Mouse (Mus musculus): ENCODE data around the gene Dock3. TPM values are rescaled to one million over a fixed set of nuclear protein-coding genes. Genes with fewer than 3 reads are reported as not detected.
"Not testable (repeated sequence)": the region's sequence is repeated elsewhere in the genome, so short reads cannot be mapped to it uniquely, and the experiment has no call there.

The Dock3 gene
- polyA plus RNA-seq, 1 experiment from 2014 or later, result 0.57 TPM

DNA sequence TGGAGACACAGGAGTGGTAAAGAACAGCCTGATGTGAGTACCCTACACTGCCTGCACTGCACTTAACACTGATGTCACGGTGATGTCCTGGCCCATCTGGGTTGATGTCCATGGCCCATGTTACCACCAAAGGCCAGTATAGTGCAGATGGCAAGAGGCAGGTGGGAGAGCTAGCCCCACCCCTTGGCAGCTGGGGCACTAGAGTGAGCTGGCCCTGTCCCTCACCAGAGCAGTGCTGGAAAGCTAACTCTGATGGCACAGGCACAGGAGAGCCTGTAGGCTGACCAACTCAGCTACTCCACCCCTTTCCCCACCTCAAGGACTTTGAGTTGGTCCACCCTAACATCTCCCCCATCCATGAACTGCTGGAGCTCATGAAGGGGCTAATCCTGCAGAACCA lies 7.1 kb downstream of the Dock3 start:
- ATAC-seq (replicated peaks; ENCODE audit: low FRiP score, low TSS enrichment, low read depth), result no peak
- H3K4me1 ChIP-seq (replicated peaks; ENCODE audit: control insufficient read depth, insufficient read depth, low read length), result no peaks in the 10 kb centered on the region
- H3K27me3 ChIP-seq (replicated peaks; ENCODE audit: control insufficient read depth, insufficient read depth, low read length), result peaks cover 41% of the 10 kb centered on the region
- no peak overlapping the region for H3K27ac ChIP-seq (ENCODE audit: low read depth)
- H3K36me3 ChIP-seq (ENCODE audit: control insufficient read depth, insufficient read depth, low read length), result no peaks in the 10 kb centered on the region
- 88% methylated on average over 1 of the region's 1 CpGs for WGBS
- no peak overlapping the region for H3K4me2 ChIP-seq (ENCODE audit: low read length)
- no peaks in the 10 kb centered on the region for H3K9me3 ChIP-seq (ENCODE audit: control insufficient read depth, low read length)
- no peak for DNase-seq (ENCODE audit: low spot score)
- no peak overlapping the region for H3K9ac ChIP-seq (ENCODE audit: low read length)
- no peak overlapping the region for H3K4me3 ChIP-seq (ENCODE audit: low read depth, low read length)

DNA sequence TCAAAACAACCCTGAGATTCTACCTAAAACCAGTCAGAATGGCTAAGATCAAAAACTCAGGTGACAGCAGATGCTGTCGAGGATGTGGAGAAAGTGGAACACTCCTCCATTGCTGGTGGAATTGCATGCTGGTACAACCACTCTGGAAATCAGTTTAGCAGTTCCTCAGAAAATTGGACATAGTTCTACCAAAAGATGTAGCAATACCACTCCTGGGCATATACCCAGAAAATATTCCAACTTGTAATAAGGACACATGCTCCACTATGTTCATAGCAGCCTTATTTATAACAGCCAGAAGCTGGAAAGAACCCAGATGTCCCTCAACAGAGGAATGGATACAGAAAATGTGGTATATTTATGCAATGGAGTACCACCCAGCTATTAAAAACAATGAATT lies 56.9 kb downstream of the Dock3 start:
- not testable (repeated sequence) for H3K4me3 ChIP-seq (ENCODE audit: low read depth, low read length); H3K4me2 ChIP-seq (ENCODE audit: low read length); H3K36me3 ChIP-seq (ENCODE audit: control insufficient read depth, insufficient read depth, low read length); H3K27ac ChIP-seq (ENCODE audit: low read depth); H3K27me3 ChIP-seq (replicated peaks; ENCODE audit: control insufficient read depth, insufficient read depth, low read length); H3K9me3 ChIP-seq (ENCODE audit: control insufficient read depth, low read length); H3K9ac ChIP-seq (ENCODE audit: low read length); ATAC-seq (replicated peaks; ENCODE audit: low FRiP score, low TSS enrichment, low read depth); DNase-seq (ENCODE audit: low spot score); H3K4me1 ChIP-seq (replicated peaks; ENCODE audit: control insufficient read depth, insufficient read depth, low read length)
- 69% methylated on average over 1 of the region's 1 CpGs for WGBS

DNA sequence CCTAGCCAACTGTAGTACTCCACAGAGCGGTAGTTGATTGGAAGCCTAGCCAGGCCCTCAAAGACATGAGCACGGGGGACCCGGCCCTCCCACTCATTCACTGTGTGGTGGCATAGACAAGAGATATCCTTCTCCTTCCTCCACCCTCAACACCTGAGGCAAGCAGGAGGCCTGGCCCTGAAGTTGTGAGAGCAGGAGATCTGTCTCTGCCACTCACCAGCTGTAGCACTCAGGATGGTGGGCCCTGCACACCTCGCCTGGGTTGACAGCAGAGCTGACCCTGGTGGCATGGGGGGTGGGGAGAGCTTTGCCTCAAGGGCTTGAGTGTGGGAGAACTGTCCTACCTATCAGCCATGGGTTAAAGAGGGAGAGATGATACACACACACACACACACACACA lies 65.9 kb downstream of the Dock3 start:
- 86% methylated on average over 4 of the region's 4 CpGs for WGBS
- no peak for ATAC-seq (replicated peaks; ENCODE audit: low FRiP score, low TSS enrichment, low read depth)

DNA sequence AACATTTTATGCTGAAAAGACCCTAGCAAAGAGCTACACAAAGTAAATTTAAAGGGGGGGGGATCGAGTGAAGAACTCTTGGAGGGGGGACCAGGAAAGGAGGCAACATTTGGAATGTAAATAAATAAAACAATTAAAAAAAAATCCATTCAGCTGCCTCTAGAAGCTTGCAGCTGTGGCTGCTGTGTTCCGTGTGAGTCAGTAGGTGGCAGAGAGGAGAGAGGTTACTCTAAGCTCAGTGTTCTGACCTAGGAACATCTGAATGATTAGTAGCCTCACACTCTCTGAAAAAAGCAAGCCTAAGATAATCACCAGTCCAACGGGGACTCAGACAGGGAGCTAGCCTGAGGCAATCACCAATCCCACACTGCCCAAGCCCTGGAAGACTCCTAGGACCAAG lies 66.9 kb downstream of the Dock3 start:
- Histone ChIP-seq H3K36me3 (ENCODE audit: control insufficient read depth, insufficient read depth, low read length) (no peaks in the 10 kb centered on the region), H3K4me3 (ENCODE audit: low read depth, low read length) (no peak overlapping the region)

More for the DNA sequence above, 65.9 kb downstream of the Dock3 start:
- no peaks in the 10 kb centered on the region for H3K9me3 ChIP-seq (ENCODE audit: control insufficient read depth, low read length)
- no peak overlapping the region for H3K4me2 ChIP-seq (ENCODE audit: low read length)
- no peaks in the 10 kb centered on the region for H3K36me3 ChIP-seq (ENCODE audit: control insufficient read depth, insufficient read depth, low read length)
- no peak overlapping the region for H3K27ac ChIP-seq (ENCODE audit: low read depth)
- DNase-seq (ENCODE audit: low spot score), result no peak
- no peak overlapping the region for H3K9ac ChIP-seq (ENCODE audit: low read length)
- H3K27me3 ChIP-seq (replicated peaks; ENCODE audit: control insufficient read depth, insufficient read depth, low read length), result no peaks in the 10 kb centered on the region
- H3K4me1 ChIP-seq (replicated peaks; ENCODE audit: control insufficient read depth, insufficient read depth, low read length), result no peaks in the 10 kb centered on the region
- no peak overlapping the region for H3K4me3 ChIP-seq (ENCODE audit: low read depth, low read length)

DNA sequence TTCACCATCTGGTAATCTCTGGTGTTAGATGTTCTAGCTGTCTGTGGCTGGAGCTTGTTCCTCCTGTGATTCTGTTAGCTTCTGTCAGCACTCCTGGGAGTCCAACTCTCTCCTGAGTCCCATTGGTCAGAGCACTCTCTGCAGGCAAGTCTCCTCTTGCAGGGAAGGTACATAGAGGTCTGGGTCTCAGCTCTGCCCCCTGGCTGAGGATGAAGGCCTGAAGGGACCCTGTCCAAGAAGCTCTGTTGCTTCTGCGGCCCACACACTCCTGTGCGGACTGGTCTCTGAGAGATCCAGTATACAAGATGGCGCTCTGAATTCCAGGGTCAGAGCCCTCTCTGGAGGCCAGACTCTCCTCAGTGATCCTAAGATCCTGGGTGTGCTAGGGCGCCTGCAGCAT lies 75.3 kb downstream of the Dock3 start:
- not testable (repeated sequence) for H3K27me3 ChIP-seq (replicated peaks; ENCODE audit: control insufficient read depth, insufficient read depth, low read length); ATAC-seq (replicated peaks; ENCODE audit: low FRiP score, low TSS enrichment, low read depth); H3K27ac ChIP-seq (ENCODE audit: low read depth); H3K9me3 ChIP-seq (ENCODE audit: control insufficient read depth, low read length); DNase-seq (ENCODE audit: low spot score); H3K4me3 ChIP-seq (ENCODE audit: low read depth, low read length); H3K4me2 ChIP-seq (ENCODE audit: low read length); H3K9ac ChIP-seq (ENCODE audit: low read length); H3K36me3 ChIP-seq (ENCODE audit: control insufficient read depth, insufficient read depth, low read length); H3K4me1 ChIP-seq (replicated peaks; ENCODE audit: control insufficient read depth, insufficient read depth, low read length)
- WGBS, result 79% methylated on average over 4 of the region's 4 CpGs

More for the DNA sequence above, 66.9 kb downstream of the Dock3 start:
- Histone ChIP-seq H3K4me2 (ENCODE audit: low read length) (no peak overlapping the region), H3K9ac (ENCODE audit: low read length) (no peak overlapping the region), H3K27ac (ENCODE audit: low read depth) (no peak overlapping the region), H3K9me3 (ENCODE audit: control insufficient read depth, low read length) (no peaks in the 10 kb centered on the region), H3K27me3 (replicated peaks; ENCODE audit: control insufficient read depth, insufficient read depth, low read length) (no peaks in the 10 kb centered on the region), H3K4me1 (replicated peaks; ENCODE audit: control insufficient read depth, insufficient read depth, low read length) (no peaks in the 10 kb centered on the region)
- ATAC-seq (replicated peaks; ENCODE audit: low FRiP score, low TSS enrichment, low read depth) (no peak), DNase-seq (ENCODE audit: low spot score) (no peak)
- WGBS, result 14% methylated on average over 3 of the region's 3 CpGs

DNA sequence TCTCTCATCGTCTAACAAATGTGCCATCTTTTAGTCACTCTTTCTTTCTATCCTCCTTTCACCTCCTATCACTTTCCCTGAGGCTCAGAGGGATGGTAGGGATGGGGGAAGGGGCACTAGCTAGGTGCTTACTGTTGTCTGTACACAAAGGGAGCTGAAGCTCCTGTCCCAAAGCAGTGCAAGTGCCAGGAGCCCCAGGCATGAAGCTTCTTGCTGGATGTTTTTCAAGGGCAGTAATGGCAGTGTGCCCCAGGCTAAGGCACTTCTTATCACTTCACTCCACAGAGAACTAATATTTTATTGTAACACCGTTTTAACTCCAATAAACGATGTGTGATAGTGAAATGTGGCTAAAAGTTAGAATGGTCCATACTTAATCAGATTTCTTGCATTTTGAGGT lies 118.9 kb downstream of the Dock3 start:
- Histone ChIP-seq H3K9me3 (ENCODE audit: control insufficient read depth, low read length) (no peaks in the 10 kb centered on the region), H3K4me1 (replicated peaks; ENCODE audit: control insufficient read depth, insufficient read depth, low read length) (no peaks in the 10 kb centered on the region), H3K27me3 (replicated peaks; ENCODE audit: control insufficient read depth, insufficient read depth, low read length) (no peaks in the 10 kb centered on the region), H3K27ac (ENCODE audit: low read depth) (no peak overlapping the region), H3K4me3 (ENCODE audit: low read depth, low read length) (no peak overlapping the region), H3K4me2 (ENCODE audit: low read length) (no peak overlapping the region), H3K36me3 (ENCODE audit: control insufficient read depth, insufficient read depth, low read length) (no peaks in the 10 kb centered on the region), H3K9ac (ENCODE audit: low read length) (no peak overlapping the region)
- DNase-seq (ENCODE audit: low spot score) (no peak), ATAC-seq (replicated peaks; ENCODE audit: low FRiP score, low TSS enrichment, low read depth) (no peak)
- 51% methylated on average over 3 of the region's 3 CpGs for WGBS

DNA sequence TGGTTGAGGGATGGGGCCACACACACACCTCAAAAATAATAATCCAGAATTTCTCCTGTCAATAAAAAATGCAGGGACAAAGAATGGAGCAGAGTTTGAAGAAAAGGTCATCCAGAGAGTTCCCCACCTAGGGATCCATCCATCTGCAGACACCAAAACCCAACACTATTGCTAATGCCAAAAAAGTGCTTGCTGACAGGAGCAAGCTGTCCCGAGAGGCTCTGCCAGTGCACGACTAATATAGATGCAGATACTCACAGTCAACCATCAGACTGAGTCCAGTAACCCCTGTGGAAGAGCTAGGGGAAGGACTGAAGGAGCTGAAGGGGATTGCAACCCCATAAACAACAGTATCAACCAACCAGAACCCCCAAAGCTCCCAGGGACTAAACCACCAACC lies 119.7 kb downstream of the Dock3 start:
- Histone ChIP-seq H3K9me3 (ENCODE audit: control insufficient read depth, low read length) (no peaks in the 10 kb centered on the region), H3K9ac (ENCODE audit: low read length) (no peak overlapping the region), H3K27me3 (replicated peaks; ENCODE audit: control insufficient read depth, insufficient read depth, low read length) (no peaks in the 10 kb centered on the region), H3K4me1 (replicated peaks; ENCODE audit: control insufficient read depth, insufficient read depth, low read length) (no peaks in the 10 kb centered on the region), H3K4me3 (ENCODE audit: low read depth, low read length) (no peak overlapping the region), H3K4me2 (ENCODE audit: low read length) (no peak overlapping the region), H3K36me3 (ENCODE audit: control insufficient read depth, insufficient read depth, low read length) (no peaks in the 10 kb centered on the region), H3K27ac (ENCODE audit: low read depth) (no peak overlapping the region)
- 56% methylated on average over 2 of the region's 2 CpGs for WGBS
- DNase-seq (ENCODE audit: low spot score) (no peak), ATAC-seq (replicated peaks; ENCODE audit: low FRiP score, low TSS enrichment, low read depth) (no peak)

DNA sequence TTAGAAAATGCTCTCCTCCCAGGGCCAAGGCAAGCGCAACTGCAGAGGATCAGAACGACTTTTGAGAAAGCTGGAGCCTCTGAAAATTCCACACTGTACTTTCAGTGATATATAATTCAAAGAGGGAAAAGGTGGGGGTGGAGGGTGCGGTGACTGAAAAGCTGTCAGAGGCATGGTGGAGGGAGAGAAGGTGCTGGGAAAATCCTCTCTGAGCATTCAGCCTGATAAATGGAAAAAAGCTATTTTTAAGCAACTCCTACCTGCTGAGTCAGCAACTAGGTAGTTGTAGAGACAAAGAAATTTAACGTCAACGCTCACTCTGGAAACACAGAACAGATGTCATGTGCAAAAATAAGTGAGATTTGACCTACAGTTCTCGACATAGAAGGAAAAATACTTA lies 132.2 kb downstream of the Dock3 start:
- Histone ChIP-seq H3K27ac (ENCODE audit: low read depth) (no peak overlapping the region), H3K36me3 (ENCODE audit: control insufficient read depth, insufficient read depth, low read length) (no peaks in the 10 kb centered on the region), H3K4me3 (ENCODE audit: low read depth, low read length) (no peak overlapping the region), H3K9ac (ENCODE audit: low read length) (no peak overlapping the region), H3K4me2 (ENCODE audit: low read length) (no peak overlapping the region), H3K27me3 (replicated peaks; ENCODE audit: control insufficient read depth, insufficient read depth, low read length) (no peaks in the 10 kb centered on the region), H3K4me1 (replicated peaks; ENCODE audit: control insufficient read depth, insufficient read depth, low read length) (no peaks in the 10 kb centered on the region), H3K9me3 (ENCODE audit: control insufficient read depth, low read length) (no peaks in the 10 kb centered on the region)
- DNase-seq (ENCODE audit: low spot score) (no peak), ATAC-seq (replicated peaks; ENCODE audit: low FRiP score, low TSS enrichment, low read depth) (no peak)
- 72% methylated on average over 6 of the region's 6 CpGs for WGBS

DNA sequence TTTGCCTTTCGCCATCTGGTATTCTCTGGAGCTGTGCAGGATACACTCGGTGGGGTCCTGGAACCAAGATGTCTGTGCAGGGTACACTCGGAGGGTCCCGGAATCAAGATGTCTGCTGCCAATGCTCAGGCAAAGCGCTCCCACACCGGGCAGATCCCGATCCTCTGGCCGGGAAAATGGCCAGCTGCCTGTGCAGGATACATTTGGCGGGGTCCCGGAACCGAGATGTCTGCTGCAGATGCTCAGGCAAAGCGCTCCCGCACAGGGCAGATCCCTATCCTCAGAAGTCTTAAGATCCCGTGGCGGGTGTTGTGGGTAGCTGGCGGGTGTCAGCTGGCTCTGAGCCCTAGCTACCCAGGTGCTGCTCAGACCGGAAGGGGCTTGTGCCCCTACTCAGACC lies 142.3 kb downstream of the Dock3 start:
- not testable (repeated sequence) for DNase-seq (ENCODE audit: low spot score); H3K36me3 ChIP-seq (ENCODE audit: control insufficient read depth, insufficient read depth, low read length); H3K4me3 ChIP-seq (ENCODE audit: low read depth, low read length); H3K9ac ChIP-seq (ENCODE audit: low read length); H3K9me3 ChIP-seq (ENCODE audit: control insufficient read depth, low read length); H3K27me3 ChIP-seq (replicated peaks; ENCODE audit: control insufficient read depth, insufficient read depth, low read length); H3K4me2 ChIP-seq (ENCODE audit: low read length); ATAC-seq (replicated peaks; ENCODE audit: low FRiP score, low TSS enrichment, low read depth); H3K27ac ChIP-seq (ENCODE audit: low read depth); H3K4me1 ChIP-seq (replicated peaks; ENCODE audit: control insufficient read depth, insufficient read depth, low read length)
- WGBS, result 56% methylated on average over 17 of the region's 17 CpGs

Data from intestine, embryonic 14.5 days (tissue).